Mouse (Mus musculus): ENCODE data around the gene Fancf. TPM values are rescaled to one million over a fixed set of nuclear protein-coding genes. Genes with fewer than 3 reads are reported as not detected.

Fancf gene
- total and polyA plus RNA-seq, 3 experiments: 3.7 to 6.2 (median 3.8) TPM

- in situ Hi-C loops (cut with MboI; ENCODE audit: low pct_ligation_motif_present, low pct_unique_long_range_greater_than_20kb, low sequenced_read_pairs) (no loop called here), dilution Hi-C loops (cut with MboI; ENCODE audit: extremely low pct_ligation_motif_present, extremely low pct_unique_long_range_greater_than_20kb, low sequenced_read_pairs) (no loop called here)
- H3K4me3 ChIP-seq (replicated peaks in 1 of 3; ENCODE audit: low read depth in 2 of 3, low read length in 2 of 3, poor library complexity in 1 of 3): no peak overlapping the region
- no peak overlapping the region for H3K4me2 ChIP-seq (ENCODE audit: insufficient read depth, low read depth, poor library complexity, severe bottlenecking)
- no peak overlapping the region for H3K9ac ChIP-seq (ENCODE audit: insufficient read depth, low read depth)
- DNase-seq (ENCODE audit: extremely low read depth): no peak
- no peak overlapping the region for H3K27ac ChIP-seq (ENCODE audit: insufficient read depth, low read depth)
- no peaks in the 10 kb centered on the region for H3K79me2 ChIP-seq (replicated peaks; ENCODE audit: control insufficient read depth, extremely low read depth, insufficient read depth, poor library complexity, severe bottlenecking)
- no peaks in the 10 kb centered on the region for H3K36me3 ChIP-seq (replicated peaks in 1 of 2; ENCODE audit: control insufficient read depth in 1 of 2, insufficient read depth in 1 of 2, low read length in 1 of 2)
- TF ChIP-seq ZMIZ1 (IDR thresholded peaks at IDR 0.05; ENCODE audit: low read depth, low read length) (no peak), POLR2A (IDR thresholded peaks at IDR 0.05; ENCODE audit: low read depth, low read length) (no peak), MEF2A (IDR thresholded peaks at IDR 0.05; ENCODE audit: borderline replicate concordance, low read depth, low read length) (no peak), BHLHE40 (IDR thresholded peaks at IDR 0.05; ENCODE audit: low read depth, low read length) (no peak), TCF12 (IDR thresholded peaks at IDR 0.05; ENCODE audit: low read depth, low read length) (no peak), SIN3A (IDR thresholded peaks at IDR 0.05; ENCODE audit: low read length) (no peak), UBTF (IDR thresholded peaks at IDR 0.05; ENCODE audit: low read depth, low read length) (no peak), HCFC1 (IDR thresholded peaks at IDR 0.05; ENCODE audit: low read depth, low read length) (no peak), NELFE (IDR thresholded peaks at IDR 0.05; ENCODE audit: low read depth, low read length) (no peak)
- H3K4me1 ChIP-seq (ENCODE audit: control insufficient read depth in 1 of 2, insufficient read depth in 2 of 2): no peaks in the 10 kb centered on the region
- no peaks in the 10 kb centered on the region for H3K27me3 ChIP-seq (replicated peaks)
- H3K9me3 ChIP-seq (replicated peaks; ENCODE audit: low read length): peaks cover 5% of the 10 kb centered on the region
These were observed 11.2 kb downstream of the Fancf start for GRCm38 (mm10) chr7:51850877-51851276.

DNA sequence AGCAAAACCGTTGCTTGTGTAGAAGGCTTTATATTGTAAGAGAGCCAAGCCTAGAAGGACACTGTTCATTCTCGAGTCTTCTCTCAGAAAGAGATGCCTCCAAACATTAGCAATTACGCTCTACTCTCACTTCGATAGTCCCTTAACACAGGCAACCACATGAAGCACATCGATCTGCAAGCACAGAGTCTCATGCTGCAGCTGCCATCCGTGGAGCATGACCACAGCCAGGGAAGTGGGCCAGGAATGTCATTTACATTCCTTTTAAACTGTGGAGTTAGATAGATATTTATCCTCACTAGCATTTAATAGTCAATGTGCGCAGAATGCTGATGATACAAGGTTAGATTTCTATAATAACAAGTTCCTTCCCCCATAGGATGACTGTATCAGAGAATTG, 21.6 kb downstream of the Fancf start:
- H3K27ac ChIP-seq (ENCODE audit: insufficient read depth, low read depth): no peak overlapping the region
- H3K4me3 ChIP-seq (replicated peaks in 1 of 3; ENCODE audit: low read depth in 2 of 3, low read length in 2 of 3, poor library complexity in 1 of 3): no peak overlapping the region
- H3K9ac ChIP-seq (ENCODE audit: insufficient read depth, low read depth): no peak overlapping the region
- no peaks in the 10 kb centered on the region for H3K36me3 ChIP-seq (replicated peaks in 1 of 2; ENCODE audit: control insufficient read depth in 1 of 2, insufficient read depth in 1 of 2, low read length in 1 of 2)
- H3K4me1 ChIP-seq (ENCODE audit: control insufficient read depth in 1 of 2, insufficient read depth in 2 of 2): no peaks in the 10 kb centered on the region
- no peaks in the 10 kb centered on the region for H3K79me2 ChIP-seq (replicated peaks; ENCODE audit: control insufficient read depth, extremely low read depth, insufficient read depth, poor library complexity, severe bottlenecking)
- H3K27me3 ChIP-seq (replicated peaks): no peaks in the 10 kb centered on the region
- in situ Hi-C loops (cut with MboI; ENCODE audit: low pct_ligation_motif_present, low pct_unique_long_range_greater_than_20kb, low sequenced_read_pairs): no loop called here
- dilution Hi-C loops (cut with MboI; ENCODE audit: extremely low pct_ligation_motif_present, extremely low pct_unique_long_range_greater_than_20kb, low sequenced_read_pairs): no loop called here
- no peak for TF ChIP-seq RCOR1 (conservative IDR thresholded peaks at IDR 0.05; ENCODE audit: low read depth, low read length)
- TF ChIP-seq PAX5 (IDR thresholded peaks at IDR 0.05; ENCODE audit: low read length): no peak
- no peak for TF ChIP-seq MAX (IDR thresholded peaks at IDR 0.05; ENCODE audit: low read length)
- H3K4me2 ChIP-seq (ENCODE audit: insufficient read depth, low read depth, poor library complexity, severe bottlenecking): no peak overlapping the region
- H3K9me3 ChIP-seq (replicated peaks; ENCODE audit: low read length): peaks cover 9% of the 10 kb centered on the region
- no peak for DNase-seq (ENCODE audit: extremely low read depth)

DNA sequence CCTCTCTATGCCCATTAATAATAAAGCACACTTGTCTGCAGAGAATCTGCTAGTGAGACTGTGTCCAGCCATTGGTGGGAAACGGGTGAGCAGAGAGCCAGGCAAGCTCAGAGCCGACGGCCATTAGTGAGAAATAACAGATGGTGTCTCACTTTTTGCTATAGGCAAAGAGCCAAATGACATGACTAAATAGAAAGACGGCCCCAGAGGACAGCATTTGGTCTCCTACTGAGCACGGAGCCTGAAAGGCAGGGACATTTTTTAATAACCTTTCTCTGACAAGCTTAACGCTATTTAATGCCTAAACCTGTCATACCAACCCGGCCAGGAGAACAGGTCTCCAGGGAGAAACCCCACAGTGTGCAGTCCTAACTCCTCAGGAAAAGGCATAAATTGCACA, 30.1 kb downstream of the Fancf start:
- H3K4me2 ChIP-seq (ENCODE audit: insufficient read depth, low read depth, poor library complexity, severe bottlenecking): no peak overlapping the region
- DNase-seq (ENCODE audit: extremely low read depth): no peak
- H3K4me1 ChIP-seq (ENCODE audit: control insufficient read depth in 1 of 2, insufficient read depth in 2 of 2): no peaks in the 10 kb centered on the region
- H3K9ac ChIP-seq (ENCODE audit: insufficient read depth, low read depth): no peak overlapping the region
- dilution Hi-C loops (cut with MboI; ENCODE audit: extremely low pct_ligation_motif_present, extremely low pct_unique_long_range_greater_than_20kb, low sequenced_read_pairs) (no loop called here), in situ Hi-C loops (cut with MboI; ENCODE audit: low pct_ligation_motif_present, low pct_unique_long_range_greater_than_20kb, low sequenced_read_pairs) (no loop called here)
- H3K4me3 ChIP-seq (replicated peaks in 1 of 3; ENCODE audit: low read depth in 2 of 3, low read length in 2 of 3, poor library complexity in 1 of 3): no peak overlapping the region
- TF ChIP-seq USF1 (IDR thresholded peaks at IDR 0.05; ENCODE audit: low read depth, low read length) (no peak), ZMIZ1 (IDR thresholded peaks at IDR 0.05; ENCODE audit: low read depth, low read length) (no peak), USF2 (conservative IDR thresholded peaks at IDR 0.05; ENCODE audit: low read depth, low read length) (no peak), UBTF (IDR thresholded peaks at IDR 0.05; ENCODE audit: low read depth, low read length) (no peak), CTCF (conservative IDR thresholded peaks at IDR 0.05 in 1 of 2, IDR thresholded peaks at IDR 0.05 in 1 of 2; ENCODE audit: low read depth in 2 of 2, low read length in 2 of 2) (no peak), TCF12 (IDR thresholded peaks at IDR 0.05; ENCODE audit: low read depth, low read length) (no peak), ZC3H11A (IDR thresholded peaks at IDR 0.05; ENCODE audit: low read depth, low read length) (no peak), BHLHE40 (IDR thresholded peaks at IDR 0.05; ENCODE audit: low read depth, low read length) (no peak)
- H3K9me3 ChIP-seq (replicated peaks; ENCODE audit: low read length): peaks cover 9% of the 10 kb centered on the region
- no peaks in the 10 kb centered on the region for H3K79me2 ChIP-seq (replicated peaks; ENCODE audit: control insufficient read depth, extremely low read depth, insufficient read depth, poor library complexity, severe bottlenecking)
- H3K36me3 ChIP-seq (replicated peaks in 1 of 2; ENCODE audit: control insufficient read depth in 1 of 2, insufficient read depth in 1 of 2, low read length in 1 of 2): no peaks in the 10 kb centered on the region
- no peaks in the 10 kb centered on the region for H3K27me3 ChIP-seq (replicated peaks)
- no peak overlapping the region for H3K27ac ChIP-seq (ENCODE audit: insufficient read depth, low read depth)

Measured in CH12.LX (cell line).